Mouse (Mus musculus) adrenal gland, adult 2 months (tissue): ENCODE data around the gene Rab11b. TPM values are rescaled to one million over a fixed set of nuclear protein-coding genes. Genes with fewer than 3 reads are reported as not detected.

Experiments
- DNase-seq: peaks from one replicate; pipeline ENCODE4 v3.0.0; 2021
- long read RNA-seq: library from polyadenylated mRNA; stranded (forward); transcript quantifications from one replicate; pipeline ENCODE4 v2.0.0, GENCODE M21; 2021
- polyA plus RNA-seq: library from polyadenylated mRNA; depleted of rRNA; stranded (reverse); fragments of >200 nt; gene quantifications from 2 replicates; pipeline ENCODE4 v1.2.3, GENCODE M21; 2012; rRNA removed
- total RNA-seq, 2 experiments: library from RNA; stranded (reverse); gene quantifications; 2 replicates each; pipeline ENCODE4 v1.2.3; 2021

The Rab11b gene
- total RNA-seq (100 to 1,000 TPM; 247 to 267 TPM), polyA plus RNA-seq (522 and 543 TPM in 2 replicates)
- long read RNA-seq, full-length matches to known transcripts = 191 of 200 reads
- long read RNA-seq, partial matches to known transcripts = 1 of 200 reads
- long read RNA-seq, other reads (novel, unspliced or antisense) = 8 of 200 reads

DNA sequence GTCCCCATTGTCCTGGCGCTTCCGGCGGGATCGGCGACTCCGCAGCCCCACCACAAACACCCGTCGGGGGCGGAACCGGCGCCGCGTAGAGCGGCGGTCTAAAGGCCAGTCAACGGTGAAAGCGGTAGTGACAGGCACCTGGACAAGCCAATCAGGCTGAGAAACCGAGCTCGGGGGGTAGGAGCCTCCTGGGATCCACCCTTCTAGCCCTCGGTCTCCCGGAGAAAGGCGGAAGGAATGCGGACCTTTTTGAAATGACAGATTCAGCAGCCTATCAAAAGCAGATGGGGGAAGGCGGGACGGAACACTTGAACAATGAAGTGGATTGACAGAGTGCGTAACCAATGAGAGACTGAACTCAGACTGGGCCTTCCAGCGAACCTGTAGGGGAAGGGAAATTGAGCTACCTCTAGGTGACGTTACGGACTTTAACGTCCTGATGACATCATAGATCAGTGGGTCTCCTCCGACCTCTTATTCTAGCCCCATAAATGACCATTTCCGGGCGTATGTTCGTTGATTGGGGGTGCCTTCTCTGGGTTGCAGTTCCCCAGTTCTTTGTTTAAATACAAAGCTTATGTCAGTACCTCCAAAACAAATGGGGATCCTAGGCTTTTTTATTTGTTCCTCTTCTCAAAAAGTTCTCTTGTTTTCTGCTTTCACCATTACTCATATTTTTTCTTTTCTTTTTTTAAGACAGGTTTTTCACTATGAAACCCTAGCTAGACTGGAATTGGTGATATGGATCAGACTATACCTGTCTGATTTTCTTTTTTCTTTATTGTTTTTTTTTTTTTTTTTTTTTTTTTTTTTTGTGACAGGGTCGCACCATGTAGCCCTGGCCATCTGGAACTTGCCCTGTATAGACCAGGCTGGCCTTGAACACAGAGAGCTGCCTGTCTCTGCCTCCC is at the start of gene Rab11b:
TSS of gene Rab11b (minus strand) at position 276 of the 911 bp plus-strand sequence.
- peak; percentile 100 for DNase-seq

DNA sequence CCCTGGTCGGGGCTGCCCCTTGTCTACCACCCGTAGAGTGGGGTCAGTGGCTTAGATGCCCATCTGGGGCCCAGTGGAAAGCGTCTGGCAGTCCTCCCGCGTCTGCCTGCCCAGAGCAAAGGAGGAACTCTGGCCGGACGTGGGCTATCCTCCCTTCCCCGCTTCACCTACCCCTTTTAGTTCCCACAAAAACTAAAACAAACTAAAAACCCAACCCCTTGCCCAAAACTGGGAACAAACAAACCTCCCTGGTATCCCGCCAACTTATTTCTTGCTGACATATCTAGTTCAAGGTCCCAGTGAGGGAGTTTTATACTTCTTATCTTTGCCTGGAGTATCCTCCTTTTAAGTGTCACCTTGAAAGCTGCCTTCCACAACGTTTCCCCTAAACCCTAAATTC is 47.9 kb upstream of the Rab11b start:
- DNase-seq = peak; percentile 74

DNA sequence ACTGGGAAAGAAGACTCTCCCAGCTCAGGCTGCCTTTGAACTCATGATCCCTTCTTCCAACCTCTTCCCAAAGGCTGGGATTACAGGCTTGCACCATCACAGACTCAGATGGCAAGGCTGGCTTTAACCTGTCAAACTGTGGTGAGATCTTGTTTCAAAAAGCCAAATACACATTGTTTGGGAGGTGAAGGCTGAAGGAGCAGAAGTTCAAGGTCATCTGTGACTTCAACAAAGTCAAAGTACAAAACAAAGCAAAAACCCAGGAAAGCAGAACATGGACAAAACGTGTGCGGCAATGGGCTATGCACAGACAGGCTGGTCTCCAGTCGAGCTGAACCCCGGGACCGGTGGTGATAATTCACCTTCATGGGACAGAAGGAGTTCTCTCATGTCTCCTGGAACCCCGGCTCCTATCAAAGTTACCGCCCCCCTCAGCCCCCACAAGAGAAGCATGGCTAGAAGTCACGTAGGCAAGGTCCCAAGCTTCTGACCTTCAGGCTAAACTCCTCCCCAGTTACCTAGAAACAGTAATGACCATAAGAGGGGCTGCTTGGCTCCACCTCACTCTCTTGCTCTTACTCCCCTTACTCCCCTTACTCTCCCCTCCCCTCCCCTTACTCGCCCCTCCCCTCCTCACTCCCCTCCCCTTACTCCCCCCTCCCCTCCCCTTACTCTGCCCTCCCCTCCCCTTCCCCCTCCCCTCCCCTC is 47.0 kb upstream of the Rab11b start:
- DNase-seq = peak; percentile 45

DNA sequence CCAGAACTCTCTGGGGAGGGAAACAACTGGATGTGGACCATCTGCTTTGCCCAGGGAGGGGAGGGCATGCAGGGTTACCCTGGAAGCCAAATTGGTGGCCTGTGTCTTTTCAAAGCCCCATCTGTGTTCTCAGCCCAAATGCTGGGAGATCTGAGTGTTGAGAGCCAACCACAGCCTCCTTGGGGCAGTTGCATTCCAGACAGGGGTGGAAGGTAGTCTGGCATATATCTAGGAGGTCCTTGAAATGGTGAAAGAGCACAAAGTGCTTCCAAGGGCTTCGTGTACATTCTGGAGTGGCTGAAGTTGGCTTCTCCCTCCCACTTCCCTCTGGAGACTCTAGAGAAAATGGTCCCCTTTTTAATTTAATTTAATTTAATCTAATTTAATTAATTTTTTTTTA is 44.4 kb upstream of the Rab11b start:
- DNase-seq = no peak

- no peak for DNase-seq
These were observed 43.9 kb upstream of the Rab11b start for GRCm38 (mm10) chr17:33804205-33804604.

GRCm38 (mm10) chr17:33802221-33802620 is 41.9 kb upstream of the Rab11b start:
- no peak for DNase-seq

GRCm38 (mm10) chr17:33799277-33799676 is 38.9 kb upstream of the Rab11b start:
- no peak for DNase-seq

DNA sequence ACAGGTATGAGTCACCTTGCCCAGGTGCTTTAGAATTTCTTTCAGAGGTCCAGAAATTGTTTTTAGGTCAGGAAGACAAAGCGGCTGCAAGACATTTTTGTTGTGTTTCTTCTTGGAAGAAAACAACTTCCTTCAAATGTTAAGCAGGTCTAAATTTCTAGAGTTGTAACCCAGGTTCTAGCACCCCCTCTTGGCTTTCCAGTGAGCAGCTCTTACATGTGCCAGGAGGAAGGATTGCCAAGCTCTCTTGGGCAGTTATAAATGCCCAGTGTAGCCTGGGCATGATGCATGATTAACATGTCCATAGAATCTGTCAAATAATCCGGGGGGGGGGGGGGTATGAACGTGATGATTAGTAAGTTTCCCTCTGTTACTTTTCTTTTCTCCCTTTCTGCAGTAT is 38.0 kb upstream of the Rab11b start:
- DNase-seq = no peak

- DNase-seq = no peak
These were observed 28.4 kb upstream of the Rab11b start for GRCm38 (mm10) chr17:33788732-33789131.

DNA sequence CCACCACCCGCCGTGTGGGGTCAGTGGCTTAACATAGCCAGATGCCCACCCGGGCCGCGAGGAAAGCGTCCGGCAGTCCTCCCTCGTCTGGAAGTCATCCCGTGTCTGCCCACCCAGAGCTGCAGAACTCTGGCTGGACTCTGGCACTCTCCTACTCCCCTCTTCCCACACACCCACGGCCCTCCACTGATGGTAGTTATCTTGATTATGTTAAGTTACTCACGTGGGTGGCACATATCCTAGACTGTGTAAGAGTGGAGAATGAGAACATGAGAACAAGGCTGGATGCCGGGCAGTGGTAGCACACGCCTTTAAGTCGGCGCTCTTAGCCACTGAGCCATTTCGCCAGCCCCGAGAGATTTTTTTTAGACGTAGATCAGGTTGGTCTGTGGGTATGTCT is 26.0 kb upstream of the Rab11b start:
- DNase-seq = no peak

GRCm38 (mm10) chr17:33784939-33785338 is 24.6 kb upstream of the Rab11b start:
- DNase-seq = no peak

GRCm38 (mm10) chr17:33783408-33783807 is 23.1 kb upstream of the Rab11b start:
- DNase-seq = peak; percentile 92

- DNase-seq = no peak
These were observed 21.7 kb upstream of the Rab11b start for GRCm38 (mm10) chr17:33782067-33782466.

DNA sequence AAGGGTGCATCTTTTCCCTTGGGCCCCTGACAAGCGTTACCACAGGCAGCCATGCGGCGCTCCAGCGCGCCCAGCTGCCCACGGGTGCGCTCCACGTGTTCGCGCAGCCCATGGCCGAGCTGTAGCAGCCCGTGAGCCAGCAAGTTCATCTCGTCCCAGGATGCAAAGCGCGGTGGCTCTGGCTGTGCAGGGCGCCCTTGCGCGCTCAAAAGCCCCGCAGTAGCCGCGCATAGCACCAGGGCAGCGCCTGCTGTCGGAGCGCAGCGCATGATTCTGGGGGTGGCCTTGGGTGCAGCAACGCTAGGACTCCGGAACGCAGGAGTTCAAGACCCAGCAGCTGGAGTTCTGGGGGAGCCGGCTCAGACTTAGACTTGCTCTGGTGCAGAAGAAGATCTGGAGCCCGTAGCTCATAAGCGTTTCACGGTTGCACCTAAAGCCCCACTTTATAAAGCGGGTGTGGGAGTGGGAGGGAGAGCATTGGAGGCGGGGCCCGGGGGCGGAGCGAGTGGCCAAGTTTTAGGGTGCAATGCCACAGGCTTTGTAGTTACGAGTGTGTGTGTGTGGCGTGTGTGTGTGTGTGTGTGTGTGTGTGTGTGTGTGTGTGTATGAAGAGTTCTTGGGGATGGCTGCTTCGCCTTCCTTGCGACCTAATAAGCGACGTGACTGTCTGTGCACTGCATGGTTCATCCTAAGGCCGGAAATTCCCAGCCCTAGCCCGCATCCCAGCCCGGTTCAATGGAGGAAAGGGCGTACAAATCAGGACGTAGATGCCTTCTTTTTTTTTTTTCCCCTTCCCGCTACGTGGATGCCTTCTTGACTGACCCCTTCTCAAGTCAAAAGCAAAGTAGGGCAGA is 21.0 kb upstream of the Rab11b start, which contains the start of gene Angptl4:
TSS of gene Angptl4 (minus strand) at position 707 of the 854 bp plus-strand sequence.
- DNase-seq = peak; percentile 89

GRCm38 (mm10) chr17:33780431-33780830 is 20.1 kb upstream of the Rab11b start:
- peak; percentile 63 for DNase-seq

- peak; percentile 12 for DNase-seq
These were observed 19.6 kb upstream of the Rab11b start for GRCm38 (mm10) chr17:33779967-33780295.

GRCm38 (mm10) chr17:33779271-33779966 is 19.1 kb upstream of the Rab11b start:
- peak; percentile 91 for DNase-seq

DNA sequence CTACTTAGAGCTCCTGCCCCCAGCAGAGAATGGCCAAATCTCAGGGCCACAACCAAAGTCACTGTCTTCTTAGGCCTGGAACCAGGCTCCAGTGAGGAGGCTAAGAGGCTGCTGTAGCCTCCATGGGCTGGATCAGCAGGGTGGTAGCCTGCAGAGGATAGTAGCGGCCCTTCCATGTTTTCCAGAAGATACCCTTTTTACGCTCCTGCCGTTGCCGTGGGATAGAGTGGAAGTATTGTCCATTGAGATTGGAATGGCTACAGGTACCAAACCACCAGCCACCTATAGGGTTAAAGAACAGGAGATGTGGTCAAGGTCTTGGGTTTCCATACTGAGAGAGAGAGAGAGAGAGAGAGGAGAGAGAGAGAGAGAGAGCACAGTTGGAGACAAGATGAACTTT is 15.0 kb upstream of the Rab11b start:
- DNase-seq = no peak

DNA sequence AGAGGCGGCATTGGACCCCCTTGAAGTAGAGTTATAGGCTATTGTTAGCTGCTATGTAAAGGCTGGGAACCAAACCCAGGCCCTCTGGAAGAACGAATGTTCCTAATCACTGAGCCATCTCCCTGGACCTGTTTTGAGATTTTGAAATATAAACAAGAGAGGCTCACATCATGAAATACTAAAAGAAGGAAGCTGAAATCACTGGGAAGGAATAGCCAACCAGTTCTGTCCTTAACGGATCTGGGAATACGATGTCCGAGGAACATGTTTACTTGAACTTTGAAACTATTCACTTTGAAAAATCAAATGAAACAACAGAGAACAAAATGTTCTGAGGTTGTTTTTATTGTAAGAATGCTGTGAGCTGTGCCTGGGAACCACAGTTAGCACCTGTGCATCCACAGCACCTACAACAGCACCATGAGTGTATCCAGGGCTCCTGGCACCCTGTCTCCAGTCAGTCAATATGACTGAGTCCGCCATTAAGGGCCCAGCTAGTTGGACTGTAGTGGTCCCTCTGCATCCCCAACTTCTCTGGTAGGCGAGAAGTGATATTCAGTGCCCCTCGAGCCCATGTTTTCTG is 14.3 kb upstream of the Rab11b start:
- no peak for DNase-seq

DNA sequence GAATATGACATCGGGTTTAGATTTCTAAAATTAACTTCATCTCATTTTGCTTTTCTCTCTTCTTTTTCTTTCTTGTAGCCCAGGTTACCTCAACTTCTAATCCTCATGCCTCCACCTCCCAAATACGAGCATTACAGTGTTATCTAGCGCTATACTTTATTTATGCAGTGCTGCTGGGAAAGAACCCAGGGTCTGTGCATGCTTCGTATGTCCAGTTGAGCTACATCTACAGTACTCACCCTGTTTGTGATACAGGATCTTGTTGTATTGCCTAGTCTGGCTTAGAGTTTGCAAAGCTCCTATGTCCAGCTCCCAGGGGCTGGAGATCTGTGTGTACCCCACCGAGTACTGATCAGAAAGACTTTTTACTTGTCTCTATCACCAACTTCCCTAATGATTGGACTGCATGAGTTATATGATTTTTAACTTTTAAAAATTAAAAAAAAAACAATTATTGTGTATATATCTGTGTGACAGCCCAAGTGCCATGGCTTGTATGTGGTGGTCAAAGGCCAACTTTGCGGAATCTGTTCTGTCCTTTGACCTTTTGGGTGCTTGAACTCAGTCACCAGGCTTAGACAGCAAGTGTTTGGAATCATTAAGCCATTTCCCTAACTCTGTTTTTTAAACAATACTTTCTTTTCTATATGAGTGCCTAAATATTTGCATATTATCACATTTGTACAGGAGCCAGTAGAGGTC is 13.7 kb upstream of the Rab11b start:
- DNase-seq = no peak
